Mouse (Mus musculus): ENCODE results near the gene Gm12216.

DNA sequence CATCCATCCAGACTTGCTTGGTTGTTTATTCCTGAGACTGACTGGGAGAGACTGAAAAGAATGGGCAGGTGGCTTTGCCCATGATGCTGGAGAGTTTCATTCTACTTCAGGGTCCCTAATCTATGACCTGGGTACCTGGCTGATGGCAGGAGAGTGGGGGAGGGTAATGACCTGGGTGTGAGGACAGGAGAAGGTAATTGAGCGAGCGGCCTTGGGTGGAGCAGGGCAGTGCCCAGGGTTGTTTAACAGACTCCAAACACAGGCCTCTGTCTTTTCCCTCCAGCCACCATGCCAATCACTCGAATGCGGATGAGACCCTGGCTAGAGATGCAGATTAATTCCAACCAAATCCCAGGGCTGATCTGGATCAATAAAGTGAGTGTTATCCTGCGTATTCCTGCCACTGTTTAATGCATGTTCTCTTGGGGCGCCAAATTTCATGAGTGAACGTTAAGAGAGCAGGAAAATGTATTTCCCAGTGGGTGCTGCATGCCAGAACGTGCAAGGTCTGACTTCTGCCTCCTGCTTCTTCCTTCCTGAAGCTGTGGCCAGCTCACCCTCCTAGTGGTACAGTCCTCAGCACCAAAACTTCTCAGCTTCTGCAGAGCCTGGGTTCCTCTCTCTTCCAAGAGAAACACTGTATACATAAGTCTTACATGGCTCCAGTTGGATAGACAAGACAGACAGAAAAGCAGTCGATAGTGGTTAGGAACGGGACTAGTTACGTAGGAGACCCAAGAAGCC, 87.9 kb downstream of the Gm12216 start:
- no peak for TF ChIP-seq TAL1 (IDR thresholded peaks at IDR 0.05; ENCODE audit: low read length)
- TF ChIP-seq GATA1 (IDR thresholded peaks at IDR 0.05; ENCODE audit: low read length), result no peak

Measured in erythroblast, embryonic 14.5 days (primary cell).